Mouse (Mus musculus) liver, embryonic 13.5 days (tissue): ENCODE measurements around the gene Dennd2d. TPM values are rescaled to one million over a fixed set of nuclear protein-coding genes. Genes with fewer than 3 reads are reported as not detected.

Experiments used
- ATAC-seq: fragments of 200-750 bp; cut with Nextera tagmentation; 2 replicates; pipeline ENCODE4 v1.8.0; 2017; ENCODE audit warnings: low read depth, mild to moderate bottlenecking, moderate number of reproducible peaks, moderate library complexity
- DNase-seq: peaks from one replicate; pipeline ENCODE4 v3.0.0; 2022
- H3K27ac ChIP-seq: fragments of 300-500 bp; sonication (generic); 2 replicates; pipeline ENCODE4 v1.5.1; 2015; ENCODE audit warnings: moderate library complexity, mild to moderate bottlenecking, inconsistent platforms
- H3K27me3 ChIP-seq: fragments of 300-500 bp; sonication (generic); 2 replicates; pipeline ENCODE4 v1.6.1; 2015; ENCODE audit warnings: mild to moderate bottlenecking, inconsistent platforms
- H3K36me3 ChIP-seq: fragments of 300-500 bp; sonication (generic); 2 replicates; pipeline ENCODE4 v1.6.1; 2015; ENCODE audit warnings: mild to moderate bottlenecking, inconsistent platforms
- H3K4me1 ChIP-seq: fragments of 300-500 bp; sonication (generic); replicated peaks from 2 replicates; pipeline ENCODE4 v1.6.1; 2015; ENCODE audit warnings: inconsistent platforms
- H3K4me2 ChIP-seq: fragments of 300-500 bp; sonication (generic); 2 replicates; pipeline ENCODE4 v1.6.1; 2015; ENCODE audit warnings: inconsistent platforms, mild to moderate bottlenecking, moderate library complexity
- H3K4me3 ChIP-seq: fragments of 300-500 bp; sonication (generic); replicated peaks from 2 replicates; pipeline ENCODE4 v1.5.1; 2015; ENCODE audit warnings: mild to moderate bottlenecking, inconsistent platforms
- H3K9ac ChIP-seq: fragments of 300-500 bp; sonication (generic); 2 replicates; pipeline ENCODE4 v1.6.1; 2015; ENCODE audit warnings: mild to moderate bottlenecking, inconsistent platforms
- H3K9me3 ChIP-seq: fragments of 300-500 bp; sonication (generic); replicated peaks from 2 replicates; pipeline ENCODE4 v1.6.1; 2016; ENCODE audit warnings: inconsistent platforms
- WGBS: fragments of 180-500 bp; shearing (Covaris S2); methylation state at CpG from one replicate; pipeline ENCODE4 v1.1.7; 2015; ENCODE audit not compliant: insufficient replicate concordance; 5-methylcytosine and 5-hydroxymethylcytosine counted together
- polyA plus RNA-seq: library from polyadenylated mRNA; unstranded; fragments of >200 nt; fragmentation: Nextera tagmentation; extraction: Ambion mirVana; gene quantifications from 2 replicates; pipeline ENCODE4 v1.2.1, GENCODE M21; 2015

The Dennd2d gene
- polyA plus RNA-seq, 1 experiment from 2014 or later, result 3.5 TPM

DNA sequence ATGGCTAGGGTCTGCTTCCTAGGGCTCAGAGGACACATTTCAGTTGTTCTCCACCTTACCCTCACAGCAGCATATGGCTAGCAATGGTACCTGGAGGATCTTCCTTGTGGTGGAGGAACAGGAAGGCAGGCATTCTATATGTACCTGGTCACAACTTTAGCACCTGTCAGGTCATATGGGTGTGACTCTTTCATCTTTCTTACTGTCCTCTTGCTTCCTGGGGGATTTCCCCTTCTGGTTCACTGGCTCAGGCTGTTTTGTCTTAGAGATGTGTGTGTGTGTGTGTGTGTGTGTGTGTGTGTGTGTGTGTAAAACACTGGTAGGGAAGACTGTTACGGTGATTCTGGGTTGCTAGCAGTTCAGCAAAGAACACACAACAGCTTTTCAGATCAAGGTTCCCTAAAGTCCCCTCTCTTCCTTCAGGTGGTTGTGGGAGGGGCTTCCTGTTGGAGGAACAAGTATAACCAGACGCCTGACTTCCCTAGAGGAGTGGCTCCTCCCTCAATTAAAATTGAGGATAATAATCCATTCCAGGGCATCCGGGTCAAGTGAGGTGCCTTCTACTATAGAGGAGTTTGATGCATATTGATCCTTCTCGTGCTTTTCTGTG lies 1.7 kb downstream of the Dennd2d start:
- Histone ChIP-seq H3K27me3 (0 out of 2 replicates have a peak, but pooled peaks cover 4% of the 10 kb centered on the region), H3K36me3 (no peaks in the 10 kb centered on the region), H3K9me3 (no peaks in the 10 kb centered on the region), H3K27ac (peak overlapping the region; percentile 66), H3K9ac (no peak overlapping the region), H3K4me2 (peak overlapping the region; percentile 90), H3K4me3 (no peak overlapping the region), H3K4me1 (peaks cover 31% of the 10 kb centered on the region)
- ATAC-seq (no peak), DNase-seq (no peak)
- 28% methylated on average over 4 of the region's 4 CpGs for WGBS

DNA sequence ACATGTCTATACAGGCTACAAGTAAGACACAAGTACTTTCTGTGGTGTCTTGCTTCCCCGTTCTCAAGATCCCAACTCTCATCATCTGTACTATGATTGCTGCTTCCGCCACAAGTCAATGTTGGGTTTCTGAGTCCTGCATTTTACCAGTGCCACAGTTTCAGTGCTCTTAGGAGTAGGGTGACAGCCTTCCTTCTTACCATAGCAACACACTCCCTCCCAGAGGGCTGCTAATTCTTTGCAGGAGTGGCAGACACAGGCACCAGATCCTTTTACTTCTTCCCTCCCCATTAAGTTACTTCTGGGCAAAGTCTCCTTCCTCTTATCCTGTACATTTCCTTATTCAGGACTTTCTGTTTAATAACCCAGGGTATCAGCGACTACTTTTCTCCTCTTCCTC lies 2.7 kb downstream of the Dennd2d start:
- Histone ChIP-seq H3K36me3 (no peaks in the 10 kb centered on the region), H3K27me3 (0 out of 2 replicates have a peak, but pooled peaks cover 4% of the 10 kb centered on the region), H3K9me3 (no peaks in the 10 kb centered on the region), H3K27ac (no peak overlapping the region), H3K4me2 (no peak overlapping the region), H3K4me1 (peaks cover 31% of the 10 kb centered on the region), H3K9ac (no peak overlapping the region), H3K4me3 (no peak overlapping the region)
- DNase-seq (no peak), ATAC-seq (no peak)
- 71% methylated on average over 3 of the region's 3 CpGs for WGBS

DNA sequence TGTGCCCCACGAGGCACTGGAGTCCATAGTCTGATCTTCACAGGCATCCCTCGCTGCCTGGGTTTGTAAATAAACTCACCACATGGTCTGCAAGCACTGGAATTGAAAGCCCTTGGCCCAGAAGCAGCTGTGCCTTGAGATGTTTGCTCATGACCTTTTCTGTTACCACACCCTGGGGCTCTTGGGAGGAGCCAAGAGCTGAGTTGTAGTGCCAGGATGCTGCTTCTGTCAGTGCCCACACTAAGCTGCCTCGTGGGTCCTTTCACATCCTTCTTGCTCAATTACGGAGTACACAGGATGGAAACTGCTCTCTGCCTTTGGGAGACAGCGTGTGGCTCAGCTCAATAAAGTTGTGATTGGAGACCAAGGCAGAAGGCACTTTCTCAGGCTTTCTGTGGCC lies 3.6 kb downstream of the Dennd2d start:
- H3K36me3 ChIP-seq, result no peaks in the 10 kb centered on the region
- H3K9ac ChIP-seq, result no peak overlapping the region
- peaks cover 33% of the 10 kb centered on the region for H3K4me1 ChIP-seq
- 64% methylated on average over 5 of the region's 5 CpGs for WGBS
- no peaks in the 10 kb centered on the region for H3K9me3 ChIP-seq
- H3K27ac ChIP-seq, result no peak overlapping the region
- H3K4me3 ChIP-seq, result no peak overlapping the region
- H3K4me2 ChIP-seq, result no peak overlapping the region
- ATAC-seq (no peak), DNase-seq (no peak)
- 0 out of 2 replicates have a peak, but pooled peaks cover 4% of the 10 kb centered on the region for H3K27me3 ChIP-seq

DNA sequence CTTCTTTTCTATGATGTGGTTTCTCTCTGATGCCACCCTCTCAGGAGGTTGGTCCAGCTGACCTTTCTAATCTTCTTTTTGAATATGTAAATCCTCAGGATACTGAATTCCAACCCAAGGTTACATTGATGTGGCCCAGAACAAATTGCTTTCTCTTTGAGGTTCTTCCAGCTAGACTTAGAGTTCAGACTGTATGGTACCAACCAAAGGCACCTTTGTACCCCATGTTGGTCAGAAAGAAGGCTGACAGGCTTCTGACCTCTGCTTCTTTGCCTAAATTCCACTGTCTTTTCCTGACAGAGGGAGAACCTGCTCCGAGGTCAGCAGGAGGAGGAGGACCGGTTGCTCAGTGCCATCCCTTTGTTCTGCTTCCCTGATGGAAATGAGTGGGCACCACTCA lies 5.3 kb downstream of the Dennd2d start:
- no peak for DNase-seq
- 79% methylated on average over 2 of the region's 2 CpGs for WGBS
- Histone ChIP-seq H3K4me2 (no peak overlapping the region), H3K9me3 (no peaks in the 10 kb centered on the region), H3K4me3 (no peak overlapping the region), H3K27ac (no peak overlapping the region), H3K9ac (no peak overlapping the region), H3K27me3 (no peaks in the 10 kb centered on the region), H3K4me1 (peaks cover 45% of the 10 kb centered on the region), H3K36me3 (no peaks in the 10 kb centered on the region)
- ATAC-seq, result no peak

DNA sequence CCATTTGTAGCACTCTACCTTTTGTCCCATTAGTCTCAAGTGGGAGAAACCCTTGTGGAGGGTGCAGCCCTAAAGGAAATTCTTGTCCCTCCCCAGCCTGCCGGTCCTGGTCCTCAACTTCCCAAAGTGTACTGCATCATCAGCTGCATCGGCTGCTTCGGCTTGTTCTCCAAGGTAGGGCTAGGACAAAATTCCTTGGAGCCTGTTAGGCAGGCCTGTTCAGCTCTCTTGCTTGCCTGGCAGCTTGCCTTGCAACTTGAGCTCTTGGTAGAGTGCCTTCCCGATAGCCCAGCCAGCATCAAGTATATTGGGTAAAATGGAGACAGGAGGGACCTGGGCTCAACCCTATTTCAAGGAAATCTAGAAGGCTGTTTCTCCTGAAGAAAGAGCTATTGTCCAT lies 8.0 kb downstream of the Dennd2d start:
- Histone ChIP-seq H3K9me3 (no peaks in the 10 kb centered on the region), H3K36me3 (no peaks in the 10 kb centered on the region), H3K9ac (no peak overlapping the region), H3K27me3 (no peaks in the 10 kb centered on the region), H3K4me2 (no peak overlapping the region), H3K4me1 (peaks cover 52% of the 10 kb centered on the region), H3K4me3 (no peak overlapping the region), H3K27ac (no peak overlapping the region)
- WGBS, result 82% methylated on average over 4 of the region's 4 CpGs
- no peak for ATAC-seq
- DNase-seq, result no peak

DNA sequence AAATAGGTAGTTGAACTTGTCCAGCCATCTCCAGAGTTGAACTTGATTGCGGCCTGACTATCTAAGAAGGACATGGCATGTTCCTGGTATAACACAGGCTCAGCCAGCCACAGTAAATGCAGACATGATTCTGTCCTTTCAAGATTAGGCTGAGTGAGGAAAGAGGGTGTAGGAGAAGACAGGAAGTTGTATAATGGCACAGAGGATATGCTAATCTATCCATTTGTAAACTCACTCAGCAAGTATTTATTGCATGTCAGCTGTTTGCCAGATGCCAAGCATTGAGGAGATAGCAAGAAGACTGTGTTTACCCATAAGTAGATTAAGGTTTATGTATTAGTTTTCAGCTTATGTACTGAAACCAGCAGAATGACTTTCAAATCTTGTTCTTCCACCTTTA lies 10.5 kb downstream of the Dennd2d start:
- 12% methylated on average over 1 of the region's 1 CpGs for WGBS
- DNase-seq (no peak), ATAC-seq (peak; percentile 59)
- Histone ChIP-seq H3K36me3 (no peaks in the 10 kb centered on the region), H3K4me3 (no peak overlapping the region), H3K9ac (no peak overlapping the region), H3K27ac (peak overlapping the region; percentile 60; the same call in 1 of the 2 replicates), H3K4me2 (no peak overlapping the region), H3K4me1 (peaks cover 70% of the 10 kb centered on the region), H3K27me3 (no peaks in the 10 kb centered on the region), H3K9me3 (no peaks in the 10 kb centered on the region)

DNA sequence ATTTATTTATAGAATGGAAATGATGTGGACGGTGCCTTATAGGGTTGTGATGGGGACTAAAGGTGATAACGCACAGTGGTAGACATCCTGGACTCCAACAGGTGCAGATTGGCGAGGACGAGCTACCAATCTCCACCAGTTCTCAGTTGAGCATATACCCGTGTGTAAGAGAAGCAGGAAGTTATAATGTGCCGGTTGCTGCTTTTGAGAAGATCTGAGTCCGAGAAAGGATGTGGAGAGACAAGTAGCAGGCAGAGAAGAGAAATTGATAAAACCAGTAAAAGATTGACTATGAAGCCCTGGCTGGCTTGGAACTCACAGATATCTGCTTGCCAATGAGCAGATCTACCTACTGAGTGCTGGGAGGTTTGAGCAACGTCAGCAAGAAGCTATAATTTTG lies 11.0 kb downstream of the Dennd2d start:
- no peak overlapping the region for H3K4me2 ChIP-seq
- H3K9me3 ChIP-seq, result no peaks in the 10 kb centered on the region
- H3K36me3 ChIP-seq, result no peaks in the 10 kb centered on the region
- H3K27ac ChIP-seq, result peak overlapping the region; percentile 60; the same call in 1 of the 2 replicates
- no peak overlapping the region for H3K4me3 ChIP-seq
- H3K9ac ChIP-seq, result no peak overlapping the region
- ATAC-seq (no peak), DNase-seq (no peak)
- 47% methylated on average over 8 of the region's 8 CpGs for WGBS
- H3K4me1 ChIP-seq, result peaks cover 74% of the 10 kb centered on the region
- no peaks in the 10 kb centered on the region for H3K27me3 ChIP-seq

DNA sequence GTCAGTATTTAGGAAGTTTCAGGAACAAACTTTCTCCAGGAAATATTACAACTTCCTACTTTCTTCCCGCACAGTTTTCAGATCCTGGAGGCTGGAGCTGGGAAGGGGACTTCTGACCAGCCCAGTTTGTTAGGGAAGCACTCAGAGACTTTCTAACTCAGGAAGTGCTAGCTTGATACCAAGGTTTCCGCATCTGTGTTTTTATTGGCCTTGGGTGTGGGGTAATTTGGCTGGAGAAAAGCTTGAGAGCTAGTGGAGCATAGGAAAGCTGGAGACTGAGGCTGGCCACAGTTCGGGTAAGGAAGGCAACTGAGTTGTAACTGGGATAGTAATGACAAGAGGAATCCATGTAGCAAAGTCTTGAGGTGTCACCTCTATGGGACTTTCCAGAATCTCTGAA lies 11.7 kb downstream of the Dennd2d start:
- WGBS, result 56% methylated on average over 3 of the region's 3 CpGs

DNA sequence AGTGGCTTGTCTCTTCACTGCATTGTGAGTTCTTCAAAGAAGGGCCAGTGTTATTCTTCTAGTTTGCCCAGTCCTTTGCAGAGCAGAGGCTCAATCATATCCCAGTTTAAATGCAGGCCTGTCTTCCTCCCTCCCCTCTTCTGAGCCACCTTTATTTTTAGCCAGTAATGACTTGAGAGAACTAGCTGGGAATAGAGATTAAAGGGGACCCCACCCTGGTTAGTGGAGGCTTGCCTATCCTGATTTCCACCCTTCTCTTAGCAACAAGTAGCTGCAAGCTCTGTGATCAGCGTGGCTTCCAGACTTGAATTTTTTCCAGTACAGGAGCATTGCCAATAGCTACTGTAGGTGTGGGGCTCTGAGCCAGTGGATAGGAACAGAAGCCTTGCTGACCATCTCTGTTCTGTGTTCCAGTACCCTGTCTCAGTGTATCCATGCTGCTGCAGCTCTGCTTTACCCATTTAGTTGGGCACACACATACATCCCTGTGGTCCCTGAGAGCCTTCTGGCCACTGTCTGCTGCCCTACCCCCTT lies 12.3 kb downstream of the Dennd2d start:
- Histone ChIP-seq H3K9me3 (no peaks in the 10 kb centered on the region), H3K4me3 (no peak overlapping the region), H3K36me3 (no peaks in the 10 kb centered on the region), H3K4me2 (peak overlapping the region; percentile 36), H3K27ac (peak overlapping the region; percentile 60), H3K27me3 (no peaks in the 10 kb centered on the region), H3K9ac (no peak overlapping the region; the same call in 1 of the 2 replicates), H3K4me1 (peaks cover 74% of the 10 kb centered on the region)
- 22% methylated on average over 1 of the region's 1 CpGs for WGBS
- DNase-seq (peak; percentile 42), ATAC-seq (peak; percentile 80)

More for the DNA sequence above, 11.7 kb downstream of the Dennd2d start:
- no peaks in the 10 kb centered on the region for H3K9me3 ChIP-seq
- DNase-seq (no peak), ATAC-seq (no peak)
- no peak overlapping the region for H3K4me3 ChIP-seq
- H3K27me3 ChIP-seq, result no peaks in the 10 kb centered on the region
- H3K36me3 ChIP-seq, result no peaks in the 10 kb centered on the region
- H3K9ac ChIP-seq, result no peak overlapping the region; the same call in 1 of the 2 replicates
- H3K4me2 ChIP-seq, result peak overlapping the region; percentile 36
- peaks cover 74% of the 10 kb centered on the region for H3K4me1 ChIP-seq
- H3K27ac ChIP-seq, result peak overlapping the region; percentile 60

DNA sequence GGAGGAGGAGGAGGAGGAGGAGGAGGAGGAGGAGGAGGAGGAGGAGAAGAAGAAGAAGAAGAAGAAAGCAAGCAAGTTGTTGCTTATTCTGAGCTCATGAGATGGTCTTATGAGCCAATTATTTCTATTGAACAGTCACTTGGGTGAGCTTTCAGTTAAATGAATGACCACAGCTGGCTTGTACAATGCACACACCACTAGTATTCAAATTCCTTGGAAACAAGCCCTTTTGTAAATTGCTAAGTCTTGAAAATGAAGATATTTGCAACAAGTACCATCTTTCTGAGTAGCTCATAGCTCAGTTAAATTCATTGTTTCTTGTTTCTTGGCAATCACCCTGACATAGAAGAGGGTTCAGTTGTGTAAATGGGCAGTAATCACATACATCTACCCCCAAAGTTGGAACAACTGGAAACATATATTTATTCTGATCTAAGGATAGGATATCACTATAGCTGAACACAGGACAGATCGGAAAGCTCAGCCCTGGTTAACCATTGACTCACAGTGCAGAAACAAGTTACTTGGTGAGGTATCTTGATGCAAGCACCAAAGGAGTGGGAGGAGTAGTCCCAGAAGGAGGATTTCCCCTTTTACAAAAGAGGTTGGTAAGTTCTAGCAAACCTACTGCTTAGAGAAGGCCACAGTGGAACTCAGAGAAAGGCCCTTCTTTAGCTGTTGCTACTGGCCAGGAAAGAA lies 13.3 kb downstream of the Dennd2d start:
- WGBS, result 34% methylated on average over 1 of the region's 1 CpGs
- DNase-seq (no peak), ATAC-seq (no peak; the same call in none of the 2 replicates)
- Histone ChIP-seq H3K27ac (peak overlapping the region; percentile 81), H3K4me3 (no peak overlapping the region), H3K27me3 (no peaks in the 10 kb centered on the region), H3K9ac (0 out of 2 replicates have a peak overlapping the region, but pooled peaks have one; percentile 0), H3K36me3 (no peaks in the 10 kb centered on the region), H3K9me3 (no peaks in the 10 kb centered on the region), H3K4me1 (peaks cover 74% of the 10 kb centered on the region), H3K4me2 (peak overlapping the region; percentile 21)

DNA sequence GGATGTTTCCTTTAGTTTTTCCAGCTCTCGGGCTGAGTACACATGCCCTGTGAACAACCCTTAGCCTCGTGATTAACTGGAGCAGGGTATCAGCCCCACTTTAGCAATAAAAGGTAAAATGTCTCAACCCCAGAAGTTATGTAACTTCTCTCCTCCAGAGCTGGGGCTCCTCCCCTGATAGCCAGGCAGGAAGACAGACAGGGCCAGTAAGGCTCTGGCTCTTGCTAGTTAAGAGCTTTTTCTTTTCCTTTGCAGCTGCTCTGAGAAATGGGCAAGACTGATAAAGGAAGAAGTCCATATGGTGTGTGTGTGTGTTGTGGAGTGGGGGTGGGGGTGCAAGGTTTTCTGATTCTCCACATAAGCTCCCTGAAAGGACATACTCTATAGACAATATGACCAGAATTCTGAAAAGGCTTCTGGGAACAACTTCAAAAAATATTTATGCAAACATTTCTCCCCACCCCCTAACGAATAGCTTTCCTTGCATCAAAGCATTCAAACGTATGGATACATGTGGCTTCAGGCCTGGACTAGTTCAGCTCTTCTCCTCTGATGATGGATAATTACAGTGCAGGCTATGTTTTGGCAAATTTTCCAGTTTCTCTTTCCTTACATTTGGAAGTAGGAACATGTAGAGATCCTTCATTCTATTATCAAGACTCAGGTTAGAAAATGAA lies 14.0 kb downstream of the Dennd2d start:
- DNase-seq, result peak; percentile 53
- Histone ChIP-seq H3K36me3 (no peaks in the 10 kb centered on the region), H3K9me3 (no peaks in the 10 kb centered on the region), H3K4me3 (no peak overlapping the region), H3K27ac (peak overlapping the region; percentile 81), H3K27me3 (no peaks in the 10 kb centered on the region), H3K4me1 (peaks cover 69% of the 10 kb centered on the region), H3K4me2 (peak overlapping the region; percentile 21), H3K9ac (0 out of 2 replicates have a peak overlapping the region, but pooled peaks have one; percentile 0)
- ATAC-seq, result peak; percentile 85
- 18% methylated on average over 4 of the region's 4 CpGs for WGBS
